Comparison of ENCODE assay signal across 10 mouse cellular contexts in the genomic region with DNA sequence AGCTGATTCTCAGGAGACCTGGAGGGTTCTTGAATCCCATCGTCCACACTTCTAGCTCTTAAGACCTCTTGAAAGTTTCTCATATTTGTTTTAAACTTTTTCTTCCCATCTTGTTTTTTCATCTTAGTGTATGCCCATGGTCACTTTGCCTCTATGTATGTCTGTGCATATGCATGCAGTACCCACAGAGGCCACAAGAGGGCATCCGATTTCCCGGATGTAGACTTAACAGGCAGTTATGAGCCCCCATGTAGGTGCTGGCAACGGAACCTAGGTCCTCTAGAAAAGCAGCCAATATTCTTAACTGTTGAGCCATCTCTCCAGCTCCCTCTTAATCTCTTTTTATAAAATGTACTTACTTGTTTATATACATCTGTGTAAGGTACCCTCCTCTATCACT. TPM values are rescaled to one million over a fixed set of nuclear protein-coding genes. Genes with fewer than 3 reads are reported as not detected.
DNase-seq lines count a peak whose midpoint lies in the region; ATAC-seq and TF ChIP-seq lines count a peak whose summit lies in the region.
"Had no signal": no experiment of that assay in that cellular context is flagged by ENCODE, and none has a peak within 500 bp of the region (broad histone marks: within the 10 kb centered on the region; RNA-seq: fewer than 3 reads in every experiment).

No protein-coding gene starts in this region.

- H3K9ac ChIP-seq in lung, embryonic 14.5 days, result no peak overlapping the region

- TF ChIP-seq CTCF in gastrocnemius, adult 2 months (IDR thresholded peaks at IDR 0.05), result peak; percentile 72
- peak; percentile 67 for TF ChIP-seq CTCF in lung, embryonic 14.5 days (IDR thresholded peaks at IDR 0.05; ENCODE audit: low read depth)

- no peaks in the 10 kb centered on the region for H3K27me3 ChIP-seq in lung, embryonic 14.5 days (ENCODE audit: insufficient read depth, low read length)

- peaks cover 5% of the 10 kb centered on the region; the same call in 1 of the 2 replicates for H3K9me3 ChIP-seq in lung, embryonic 14.5 days (ENCODE audit: low read depth, low read length)
- H3K9me3 ChIP-seq: G1E had no signal

- H3K27ac ChIP-seq in gastrocnemius, adult 2 months, result no peak overlapping the region
- H3K27ac ChIP-seq in lung, embryonic 14.5 days (ENCODE audit: low read depth), result no peak overlapping the region

- no peak overlapping the region for H3K4me2 ChIP-seq in lung, embryonic 14.5 days

- H3K36me3 ChIP-seq in lung, embryonic 14.5 days (ENCODE audit: insufficient read depth), result peaks cover 79% of the 10 kb centered on the region

- WGBS in lung, embryonic 14.5 days, result 89% methylated on average over 4 of the region's 4 CpGs

- intact Hi-C loops in gastrocnemius, adult 2 months (cut with DNase I), result no loop called here
- intact Hi-C loops in gastrocnemius, postnatal 36 days (cut with DNase I), result no loop called here

- ATAC-seq in lung, embryonic 14.5 days (ENCODE audit: insufficient read depth), result no peak
- peak; percentile 53; the same call in 1 of the 2 replicates for ATAC-seq in granulocyte monocyte progenitor cell, adult 5-6 weeks (replicated peaks; ENCODE audit: poor library complexity, severe bottlenecking)

- no peaks in the 10 kb centered on the region for H3K4me1 ChIP-seq in lung, embryonic 14.5 days (ENCODE audit: insufficient read depth)

- DNase-seq in gastrocnemius, adult 2 months, result no peak
- DNase-seq in gastrocnemius, postnatal 36 days, result no peak
- peak; percentile 53 for DNase-seq in lung, embryonic 14.5 days
- DNase-seq in lung, postnatal 10 days, result no peak
- peak; percentile 66 for DNase-seq in testis, postnatal 10 days (ENCODE audit: low spot score)
- DNase-seq in frontal cortex, adult 2 months (ENCODE audit: extremely low spot score in 1 of 2, low spot score in 1 of 2), result no peak
- no peak for DNase-seq in MN1 (ENCODE audit: low spot score)
- DNase-seq: kidney, adult 9 months had no signal

- H3K4me3 ChIP-seq in gastrocnemius, adult 2 months, result no peak overlapping the region
- no peak overlapping the region for H3K4me3 ChIP-seq in lung, embryonic 14.5 days (ENCODE audit: low read depth, low read length)

RNA-seq across cellular contexts. Expression of a gene that starts 15.6 kb away (rescaled TPM):
- total RNA-seq in gastrocnemius, adult 2 months (2021), result 100 to 1,000 TPM; 186 to 398 TPM
- total RNA-seq in gastrocnemius, postnatal 36 days (2021), result 100 to 1,000 TPM; 259 to 288 TPM
- polyA plus RNA-seq in lung, embryonic 14.5 days (2014; fragmentation: Nextera tagmentation; extraction: Ambion mirVana), result 128 and 140 TPM in 2 replicates
- 55.5 and 62.8 TPM in 2 replicates for total RNA-seq in granulocyte monocyte progenitor cell, adult 5-6 weeks (2014; fragmentation: Nextera tagmentation)
- 50.5 and 52.5 TPM in 2 replicates for total RNA-seq in granulocyte monocyte progenitor cell, adult 5-6 weeks (2017)
- polyA plus RNA-seq in frontal cortex, adult 2 months (2012; rRNA removed), result 32.8 and 36.1 TPM in 2 replicates

RNA-seq across cellular contexts. Expression of a gene that starts 30.1 kb away (rescaled TPM):
- 10 to 100 TPM; 23.2 to 23.8 TPM for total RNA-seq in gastrocnemius, adult 2 months (2021)
- total RNA-seq in gastrocnemius, postnatal 36 days (2021), result 10 to 100 TPM; 17.8 to 20.3 TPM
- polyA plus RNA-seq in lung, embryonic 14.5 days (2014; fragmentation: Nextera tagmentation; extraction: Ambion mirVana), result 21.9 and 22.3 TPM in 2 replicates
- total RNA-seq in granulocyte monocyte progenitor cell, adult 5-6 weeks (2014; fragmentation: Nextera tagmentation), result 22.5 and 28.0 TPM in 2 replicates
- total RNA-seq in granulocyte monocyte progenitor cell, adult 5-6 weeks (2017), result 29.3 and 30.8 TPM in 2 replicates
- polyA plus RNA-seq in frontal cortex, adult 2 months (2012; rRNA removed), result 10.3 and 12.7 TPM in 2 replicates

Comparison
In these comparisons a context has a peak if more than half of its experiments do, and no peak if none do; other contexts are left out.
1. DNase-seq: peak in lung, embryonic 14.5 days (single experiment) and testis, postnatal 10 days (single experiment); none in gastrocnemius, adult 2 months (single experiment), gastrocnemius, postnatal 36 days (0 of 2), lung, postnatal 10 days (single experiment), frontal cortex, adult 2 months (0 of 2) and MN1 (single experiment).